Mouse (Mus musculus): ENCODE results near the gene Rap1gap.

DNA sequence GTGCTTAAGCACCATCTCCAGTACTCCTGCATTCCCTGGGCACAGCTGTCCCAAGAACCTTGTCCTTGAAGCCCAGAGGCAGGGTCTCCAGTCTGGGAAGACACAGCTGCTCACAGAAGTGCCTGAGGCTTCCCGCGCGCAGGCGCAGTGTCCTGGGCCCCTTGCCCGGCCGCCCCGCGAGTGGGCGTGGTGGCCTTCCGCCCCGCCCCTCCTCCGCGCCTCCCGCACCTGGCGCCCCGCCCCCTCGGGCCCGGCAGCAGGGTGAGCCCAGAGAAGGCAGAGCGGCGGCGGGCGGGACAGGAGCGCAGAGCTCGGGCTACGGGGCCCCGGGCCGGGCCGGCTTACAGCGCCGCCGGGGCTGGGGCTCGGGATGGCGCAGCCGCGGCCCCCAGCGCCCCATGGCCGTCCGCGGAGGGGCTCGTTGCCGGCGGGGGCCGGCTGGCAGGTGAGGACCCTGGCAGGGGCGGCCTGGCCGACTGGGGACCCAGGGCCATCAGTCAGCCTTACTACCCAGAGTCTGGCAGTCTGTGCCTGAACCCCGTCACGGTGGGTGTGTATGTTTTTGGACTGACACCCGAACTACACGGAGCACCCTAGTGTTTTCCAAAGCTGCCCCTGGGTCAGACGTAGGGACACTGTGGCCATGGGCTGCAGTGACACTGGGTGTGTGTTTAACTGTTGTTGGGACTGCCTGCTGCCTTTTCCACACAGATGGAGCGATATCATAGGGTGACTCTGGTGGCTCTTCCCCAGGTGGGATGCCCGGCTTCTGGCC lies 42.9 kb downstream of the Rap1gap start:
- TF ChIP-seq CTCF (IDR thresholded peaks at IDR 0.05; ENCODE audit: low read depth), result no peak
- no peak for TF ChIP-seq EP300 (IDR thresholded peaks at IDR 0.05; ENCODE audit: low read depth)

All from liver, embryonic 14.5 days (tissue).